Mouse (Mus musculus): Measurements from ENCODE around the gene Chrm1. TPM values are rescaled to one million over a fixed set of nuclear protein-coding genes. Genes with fewer than 3 reads are reported as not detected.
"Not testable (repeated sequence)": the region's sequence is repeated elsewhere in the genome, so short reads cannot be mapped to it uniquely, and the experiment has no call there.

Gene Chrm1
- polyA plus RNA-seq, 1 experiment from 2014 or later, result 0.19 TPM

GRCm38 (mm10) chr19:8726609-8727390 lies 63.2 kb downstream of the Chrm1 start:
- peaks cover 21% of the 10 kb centered on the region for H3K36me3 ChIP-seq (ENCODE audit: control insufficient read depth, insufficient read depth, low read length)
- WGBS, result 18% methylated on average over 3 of the region's 3 CpGs
- H3K4me2 ChIP-seq (ENCODE audit: low read depth, low read length), result no peak overlapping the region
- H3K9me3 ChIP-seq (ENCODE audit: control insufficient read depth, low read length), result no peaks in the 10 kb centered on the region
- H3K9ac ChIP-seq (replicated peaks; ENCODE audit: low read depth, low read length), result no peak overlapping the region
- ATAC-seq (ENCODE audit: low read depth), result no peak
- no peak overlapping the region for H3K4me3 ChIP-seq (ENCODE audit: low read depth, low read length)
- H3K4me1 ChIP-seq (ENCODE audit: control insufficient read depth, insufficient read depth, low read length), result peaks cover 23% of the 10 kb centered on the region
- H3K27ac ChIP-seq (ENCODE audit: low read depth, low read length), result no peak overlapping the region
- H3K27me3 ChIP-seq (ENCODE audit: control insufficient read depth, insufficient read depth, low read length), result no peaks in the 10 kb centered on the region

- H3K4me1 ChIP-seq (ENCODE audit: control insufficient read depth, insufficient read depth, low read length), result peaks cover 15% of the 10 kb centered on the region
- WGBS, result 29% methylated on average over 5 of the region's 5 CpGs
- no peak overlapping the region for H3K4me2 ChIP-seq (ENCODE audit: low read depth, low read length)
- no peak overlapping the region for H3K4me3 ChIP-seq (ENCODE audit: low read depth, low read length)
- H3K27me3 ChIP-seq (ENCODE audit: control insufficient read depth, insufficient read depth, low read length), result no peaks in the 10 kb centered on the region
- no peaks in the 10 kb centered on the region for H3K9me3 ChIP-seq (ENCODE audit: control insufficient read depth, low read length)
- ATAC-seq (ENCODE audit: low read depth), result no peak
- H3K36me3 ChIP-seq (ENCODE audit: control insufficient read depth, insufficient read depth, low read length), result peaks cover 21% of the 10 kb centered on the region
- no peak overlapping the region for H3K27ac ChIP-seq (ENCODE audit: low read depth, low read length)
- H3K9ac ChIP-seq (replicated peaks; ENCODE audit: low read depth, low read length), result no peak overlapping the region
These were observed 64.0 kb downstream of the Chrm1 start for GRCm38 (mm10) chr19:8727495-8728114.

GRCm38 (mm10) chr19:8728335-8729099 lies 64.9 kb downstream of the Chrm1 start:
- not testable (repeated sequence) for ATAC-seq (ENCODE audit: low read depth)
- WGBS, result 47% methylated on average over 3 of the region's 3 CpGs

More at GRCm38 (mm10) chr19:8728335-8729099, 64.9 kb downstream of the Chrm1 start:
- not testable (repeated sequence) for H3K27ac ChIP-seq (ENCODE audit: low read depth, low read length); H3K4me3 ChIP-seq (ENCODE audit: low read depth, low read length); H3K4me2 ChIP-seq (ENCODE audit: low read depth, low read length); H3K9me3 ChIP-seq (ENCODE audit: control insufficient read depth, low read length); H3K9ac ChIP-seq (replicated peaks; ENCODE audit: low read depth, low read length); H3K27me3 ChIP-seq (ENCODE audit: control insufficient read depth, insufficient read depth, low read length)
- Histone ChIP-seq H3K36me3 (ENCODE audit: control insufficient read depth, insufficient read depth, low read length) (peaks cover 21% of the 10 kb centered on the region), H3K4me1 (ENCODE audit: control insufficient read depth, insufficient read depth, low read length) (peaks cover 15% of the 10 kb centered on the region)

Other genes starting within 250 kb of the Chrm1 start
- gene Slc22a8, start 72.5 kb upstream of the Chrm1 start, polyA plus RNA-seq (2014; fragmentation: Nextera tagmentation; extraction: Ambion mirVana), result 5.5 and 7.2 TPM in 2 replicates
- gene Slc22a6, start 45.8 kb upstream of the Chrm1 start, polyA plus RNA-seq (2014; fragmentation: Nextera tagmentation; extraction: Ambion mirVana), result 1.8 TPM in 1 of 2 replicates, not detected in the other
- gene Slc3a2, start 59.6 kb downstream of the Chrm1 start, polyA plus RNA-seq (2014; fragmentation: Nextera tagmentation; extraction: Ambion mirVana), result 145 and 163 TPM in 2 replicates
- gene Wdr74, start 72.0 kb downstream of the Chrm1 start, polyA plus RNA-seq (2014; fragmentation: Nextera tagmentation; extraction: Ambion mirVana), result 88.5 and 91.5 TPM in 2 replicates
- 1.8 and 2.6 TPM in 2 replicates for gene 1700092M07Rik, start 76.9 kb downstream of the Chrm1 start, polyA plus RNA-seq (2014; fragmentation: Nextera tagmentation; extraction: Ambion mirVana)
- gene Stx5a, start 77.6 kb downstream of the Chrm1 start, polyA plus RNA-seq (2014; fragmentation: Nextera tagmentation; extraction: Ambion mirVana), result 115 and 120 TPM in 2 replicates
- gene Nxf1, start 93.3 kb downstream of the Chrm1 start, polyA plus RNA-seq (2014; fragmentation: Nextera tagmentation; extraction: Ambion mirVana), result 120 and 140 TPM in 2 replicates
- gene Tmem223, start 107.2 kb downstream of the Chrm1 start, polyA plus RNA-seq (2014; fragmentation: Nextera tagmentation; extraction: Ambion mirVana), result 223 and 263 TPM in 2 replicates
- 25.9 and 32.7 TPM in 2 replicates for gene Tmem179b, start 110.7 kb downstream of the Chrm1 start, polyA plus RNA-seq (2014; fragmentation: Nextera tagmentation; extraction: Ambion mirVana)
- 17.7 and 19.0 TPM in 2 replicates for gene Taf6l, start 122.6 kb downstream of the Chrm1 start, polyA plus RNA-seq (2014; fragmentation: Nextera tagmentation; extraction: Ambion mirVana)
- 141 and 153 TPM in 2 replicates for gene Polr2g, start 134.8 kb downstream of the Chrm1 start, polyA plus RNA-seq (2014; fragmentation: Nextera tagmentation; extraction: Ambion mirVana)
- gene Zbtb3, start 138.8 kb downstream of the Chrm1 start, polyA plus RNA-seq (2014; fragmentation: Nextera tagmentation; extraction: Ambion mirVana), result 7.1 and 7.7 TPM in 2 replicates
- 52.2 and 54.3 TPM in 2 replicates for gene Ttc9c, start 155.5 kb downstream of the Chrm1 start, polyA plus RNA-seq (2014; fragmentation: Nextera tagmentation; extraction: Ambion mirVana)
- 9.1 and 9.5 TPM in 2 replicates for gene Hnrnpul2, start 156.2 kb downstream of the Chrm1 start, polyA plus RNA-seq (2014; fragmentation: Nextera tagmentation; extraction: Ambion mirVana)
- not detected in 2 replicates for gene AC129217.1, start 166.0 kb downstream of the Chrm1 start, polyA plus RNA-seq (2014; fragmentation: Nextera tagmentation; extraction: Ambion mirVana)
- 86.3 and 94.5 TPM in 2 replicates for gene Bscl2, start 173.7 kb downstream of the Chrm1 start, polyA plus RNA-seq (2014; fragmentation: Nextera tagmentation; extraction: Ambion mirVana)
- 459 and 608 TPM in 2 replicates for gene Gng3, start 175.4 kb downstream of the Chrm1 start, polyA plus RNA-seq (2014; fragmentation: Nextera tagmentation; extraction: Ambion mirVana)
- 0.99 and 1.3 TPM in 2 replicates for gene Lrrn4cl, start 187.0 kb downstream of the Chrm1 start, polyA plus RNA-seq (2014; fragmentation: Nextera tagmentation; extraction: Ambion mirVana)
- gene Ubxn1, start 207.7 kb downstream of the Chrm1 start, polyA plus RNA-seq (2014; fragmentation: Nextera tagmentation; extraction: Ambion mirVana), result 135 and 142 TPM in 2 replicates
- gene Uqcc3, start 217.1 kb downstream of the Chrm1 start, polyA plus RNA-seq (2014; fragmentation: Nextera tagmentation; extraction: Ambion mirVana), result 63.2 and 64.1 TPM in 2 replicates
- 30.8 and 31.7 TPM in 2 replicates for gene Lbhd1, start 219.9 kb downstream of the Chrm1 start, polyA plus RNA-seq (2014; fragmentation: Nextera tagmentation; extraction: Ambion mirVana)
- gene Gm49403, start 220.1 kb downstream of the Chrm1 start, polyA plus RNA-seq (2014; fragmentation: Nextera tagmentation; extraction: Ambion mirVana), result not detected in 2 replicates
- gene 1810009A15Rik, start 225.1 kb downstream of the Chrm1 start, polyA plus RNA-seq (2014; fragmentation: Nextera tagmentation; extraction: Ambion mirVana), result 39.0 and 48.9 TPM in 2 replicates
- 0.39 TPM in 1 of 2 replicates, not detected in the other for gene Gm49416, start 225.1 kb downstream of the Chrm1 start, polyA plus RNA-seq (2014; fragmentation: Nextera tagmentation; extraction: Ambion mirVana)
- gene Ints5, start 229.2 kb downstream of the Chrm1 start, polyA plus RNA-seq (2014; fragmentation: Nextera tagmentation; extraction: Ambion mirVana), result 22.0 and 30.3 TPM in 2 replicates
- gene Ganab, start 234.3 kb downstream of the Chrm1 start, polyA plus RNA-seq (2014; fragmentation: Nextera tagmentation; extraction: Ambion mirVana), result 69.9 and 92.2 TPM in 2 replicates